Mouse (Mus musculus) urinary bladder, postnatal 36 days (tissue): ENCODE data around the gene Asb16.
A peak's percentile ranks its signal among the peaks of the same experiment; 100 is the strongest.
"Not testable (repeated sequence)": the region's sequence is repeated elsewhere in the genome, so short reads cannot be mapped to it uniquely, and the experiment has no call there.

Source experiments
- DNase-seq, 2 experiments: peaks; one replicate each; pipeline ENCODE4 v3.0.0; 2022; ENCODE audit warnings: low spot score in 2 of 2, mixed read lengths in 1 of 2

Asb16 gene

DNA sequence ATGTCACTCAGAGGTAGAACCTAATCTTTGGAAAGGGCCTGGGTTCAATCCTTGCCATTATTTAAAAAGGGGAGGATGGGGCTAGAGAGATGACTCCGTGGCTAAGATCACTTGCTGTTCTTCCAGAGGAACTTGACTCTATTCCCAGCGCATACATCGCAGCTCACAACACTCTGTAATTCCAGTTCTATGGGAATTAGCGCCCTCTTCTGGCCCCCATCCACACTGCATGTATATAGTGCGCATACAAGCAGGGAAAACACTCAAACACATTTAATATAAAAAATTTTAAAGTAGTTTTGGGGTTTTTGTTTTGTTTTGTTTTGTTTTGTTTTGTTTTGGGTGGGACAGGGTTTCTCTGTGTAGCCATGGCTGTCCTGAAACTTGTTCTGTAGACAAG is 26.7 kb upstream of the Asb16 start:
- DNase-seq: no peak

DNA sequence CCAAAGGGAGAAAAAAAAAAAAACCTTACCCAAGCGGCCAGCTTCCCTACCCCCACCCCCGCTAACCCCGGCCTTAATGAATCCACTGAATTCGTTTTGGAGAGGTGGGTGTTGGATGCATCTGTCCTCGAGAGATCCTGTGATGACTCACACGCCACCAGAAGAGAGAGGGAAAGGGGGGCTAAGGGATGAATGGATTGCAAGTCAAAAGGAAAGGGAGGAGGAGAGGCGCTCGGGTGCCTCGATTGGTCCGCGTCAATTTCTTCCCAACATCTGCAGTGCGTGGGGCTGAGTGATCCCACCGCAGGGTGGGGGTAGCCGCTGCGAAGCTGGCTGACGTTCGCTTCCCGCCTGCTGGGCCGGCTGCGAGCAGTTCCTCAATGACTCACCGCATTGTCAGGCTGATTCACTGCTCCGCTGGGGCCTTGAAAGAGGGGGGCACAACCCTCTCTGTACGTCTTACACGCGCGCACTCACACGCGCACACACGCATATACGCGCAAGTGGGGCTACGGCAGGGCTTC is 23.6 kb upstream of the Asb16 start:
- peak; percentile 59 to 66 for DNase-seq

DNA sequence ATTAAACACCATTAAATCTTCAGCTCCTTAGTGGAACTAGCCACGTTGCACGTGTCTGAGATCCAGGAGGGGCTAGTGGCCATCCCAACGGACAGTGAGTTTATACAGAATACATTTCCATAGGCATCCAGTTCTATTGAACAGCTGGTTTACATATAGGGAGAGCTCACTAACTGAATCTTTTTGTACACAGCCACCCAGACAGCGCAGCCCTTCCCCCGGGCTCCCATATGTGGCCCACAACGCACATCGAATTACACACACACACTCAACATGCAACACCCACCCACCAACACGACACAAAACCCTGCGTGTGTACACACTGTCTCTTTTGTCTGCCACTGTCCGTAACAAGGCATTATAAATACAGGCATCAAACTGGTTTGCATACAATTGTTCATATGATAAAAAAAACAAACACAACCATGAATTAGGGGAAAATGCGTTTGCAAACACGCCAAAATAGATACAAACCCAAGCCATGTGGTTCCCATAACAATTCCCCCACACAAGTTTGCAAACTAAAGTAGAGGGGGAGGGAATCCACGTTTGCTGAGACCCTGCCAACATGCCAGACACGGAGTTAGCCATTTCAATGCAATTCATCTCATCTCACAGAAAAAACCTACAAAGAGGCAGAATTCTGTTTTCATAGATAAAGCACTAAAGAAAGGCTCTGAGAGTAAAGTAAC is 22.8 kb upstream of the Asb16 start:
- no peak for DNase-seq

DNA sequence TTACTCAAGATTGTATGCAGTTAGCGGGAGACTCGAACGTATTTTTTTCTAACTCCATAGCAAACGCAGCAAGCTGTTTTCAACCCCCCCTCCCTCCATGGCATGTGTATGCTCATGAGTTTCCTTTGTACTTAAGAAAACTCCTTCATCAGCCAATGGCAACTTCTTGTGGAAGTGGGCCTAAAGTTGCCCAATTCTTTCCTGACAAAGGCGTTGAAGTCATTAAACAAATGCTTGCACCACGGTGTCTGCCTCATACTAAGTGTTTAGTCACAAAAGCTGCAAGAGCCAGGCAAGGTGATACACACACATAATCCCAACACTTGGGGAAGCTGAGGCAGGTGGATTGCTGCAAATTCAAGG is 22.3 kb upstream of the Asb16 start:
- no peak for DNase-seq

DNA sequence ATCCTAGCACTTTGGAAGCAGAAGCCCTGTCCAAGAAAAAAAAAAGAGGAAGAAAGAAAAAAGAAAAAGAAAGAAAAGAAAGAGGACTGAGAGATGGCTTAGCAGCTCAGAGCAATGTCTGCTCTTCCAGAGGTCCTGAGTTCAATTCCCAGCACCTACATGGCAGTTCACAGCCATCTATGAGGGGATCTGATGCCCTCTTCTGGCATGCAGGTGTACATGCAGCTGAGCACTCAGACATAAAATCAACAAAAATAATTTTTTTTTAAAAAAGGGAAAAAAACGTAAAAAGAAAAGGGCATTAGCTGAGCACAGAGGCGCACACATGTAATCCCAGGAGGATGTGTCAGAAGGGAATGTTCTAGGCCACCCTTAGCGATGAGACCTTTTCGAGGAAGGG is 21.7 kb upstream of the Asb16 start:
- no peak for DNase-seq

DNA sequence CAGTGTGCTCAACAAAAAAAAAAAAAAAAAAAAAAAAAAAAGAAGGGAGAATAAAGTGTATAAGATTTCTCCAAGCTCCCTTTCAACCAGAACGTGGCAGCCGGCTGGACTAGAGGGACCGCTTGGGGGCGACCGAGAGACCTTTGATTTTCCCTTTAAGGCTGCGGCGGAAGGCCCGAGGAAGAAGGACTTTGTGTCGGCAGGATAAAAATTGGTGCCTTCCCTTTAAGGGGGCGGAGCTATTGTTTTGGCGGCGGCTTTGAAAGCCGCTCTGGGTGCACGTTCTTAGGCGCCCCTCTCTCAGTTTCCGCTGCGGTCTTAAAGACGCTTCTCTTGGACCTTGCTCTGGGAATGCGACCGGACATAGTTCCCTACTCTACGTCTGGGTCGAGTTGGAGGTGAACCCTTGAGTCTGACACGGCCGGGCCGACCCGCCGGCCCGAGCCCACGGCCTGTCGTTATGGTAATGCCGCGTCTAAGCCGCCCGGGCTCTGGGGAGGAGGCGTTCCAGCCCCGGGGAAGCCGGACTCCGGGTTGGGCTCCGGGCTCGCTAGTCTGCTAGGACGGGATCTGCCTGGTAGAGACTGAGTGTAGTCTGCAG is 19.8 kb upstream of the Asb16 start, which contains the start of gene BC030867:
BC030867 (plus strand) TSS at position 253 of the 601 bp plus-strand sequence.
- DNase-seq: peak; percentile 91 to 92

DNA sequence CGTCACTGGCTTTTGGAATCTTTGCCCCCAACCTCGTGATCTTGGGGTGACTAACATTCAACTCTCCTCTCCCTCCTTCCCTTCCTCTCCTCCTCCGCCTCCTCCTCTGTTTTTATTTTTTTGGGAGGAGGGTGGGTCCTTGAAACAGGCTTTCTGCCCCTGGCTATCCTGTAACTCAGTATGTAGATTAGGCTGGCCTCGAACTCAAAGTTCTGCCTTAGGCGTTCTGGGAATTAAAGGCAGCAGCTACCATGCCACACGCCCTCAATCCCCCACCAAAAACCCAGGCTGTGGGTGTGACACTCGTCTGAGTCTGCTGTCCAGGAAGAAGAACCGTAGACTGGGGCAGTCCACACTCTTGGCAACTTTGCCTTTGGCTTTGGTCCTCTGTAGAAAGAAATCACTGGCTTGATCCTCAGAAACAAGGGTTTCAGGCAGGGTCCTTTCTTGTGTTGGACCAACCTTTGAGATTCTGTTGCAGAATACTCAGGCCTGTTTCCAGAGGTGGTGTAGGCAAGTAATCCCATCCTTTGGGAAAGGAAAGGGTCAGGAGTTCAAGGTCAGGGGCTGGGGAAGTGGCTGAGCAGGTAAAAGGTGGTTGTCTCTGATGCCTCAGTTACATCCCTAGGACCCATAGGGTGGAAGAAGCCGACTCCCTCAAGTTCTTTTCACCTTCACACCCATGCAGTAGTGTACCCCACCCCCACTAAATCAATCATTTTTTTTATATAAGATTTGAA is 19.0 kb upstream of the Asb16 start:
- DNase-seq: no peak

DNA sequence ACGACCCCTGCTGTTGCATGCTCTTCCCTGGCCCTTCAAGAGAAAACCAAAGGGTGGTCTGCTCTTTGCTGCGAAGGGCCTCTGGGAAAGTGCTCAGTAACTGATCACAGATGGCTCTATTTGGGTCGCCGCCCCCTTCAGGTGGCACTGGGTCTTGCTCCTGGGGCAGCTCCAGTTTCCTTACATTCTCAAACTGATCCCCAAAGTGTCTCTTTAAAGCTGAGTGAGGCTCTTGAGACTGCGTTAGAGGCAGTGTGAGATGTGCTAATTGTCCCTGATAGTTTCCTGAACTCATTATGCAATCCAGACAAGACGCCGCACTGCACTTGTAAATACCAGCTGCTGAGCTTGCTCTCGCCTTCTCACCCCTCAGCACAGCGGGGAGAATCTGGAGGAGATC is 11.0 kb upstream of the Asb16 start:
- DNase-seq: no peak

DNA sequence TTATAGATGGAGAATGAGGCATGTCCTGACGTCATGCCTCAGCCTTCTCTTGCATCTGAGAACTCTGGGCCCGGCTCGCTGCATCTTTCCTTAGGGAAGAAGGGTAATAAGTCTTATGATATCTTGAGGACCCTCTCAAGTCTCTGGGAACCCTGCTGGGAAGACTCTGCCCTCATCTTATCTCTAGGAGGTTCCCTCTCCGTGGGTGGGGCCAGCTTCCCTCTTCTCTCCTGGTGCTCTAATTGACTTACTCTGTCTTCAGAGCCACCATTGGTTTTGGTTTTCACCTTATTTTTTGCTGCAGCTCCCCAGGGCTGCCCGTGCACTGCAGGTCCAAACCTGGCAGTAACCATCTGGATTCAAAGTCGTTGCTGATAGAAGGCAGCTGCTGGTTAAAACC is 10.4 kb upstream of the Asb16 start:
- DNase-seq: no peak

DNA sequence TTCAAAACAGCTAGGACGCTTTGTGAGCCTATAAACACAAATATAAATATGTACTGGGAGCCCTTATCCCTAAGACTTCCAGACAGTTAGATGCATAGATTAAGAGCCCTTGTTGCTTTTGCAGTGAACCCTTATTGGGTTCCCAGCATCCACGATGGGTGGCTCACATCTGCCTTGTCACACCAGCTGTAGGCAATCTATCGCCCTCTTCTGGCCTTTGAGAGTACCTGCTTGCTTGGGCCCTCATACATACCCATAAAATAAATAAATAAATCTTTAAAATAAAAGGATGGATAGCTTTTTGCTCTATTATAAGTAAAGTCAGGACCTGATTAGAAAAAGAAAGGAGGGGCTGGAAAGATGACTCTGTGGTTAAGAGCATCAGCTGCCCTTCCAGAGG is 10.0 kb upstream of the Asb16 start:
- no peak for DNase-seq

DNA sequence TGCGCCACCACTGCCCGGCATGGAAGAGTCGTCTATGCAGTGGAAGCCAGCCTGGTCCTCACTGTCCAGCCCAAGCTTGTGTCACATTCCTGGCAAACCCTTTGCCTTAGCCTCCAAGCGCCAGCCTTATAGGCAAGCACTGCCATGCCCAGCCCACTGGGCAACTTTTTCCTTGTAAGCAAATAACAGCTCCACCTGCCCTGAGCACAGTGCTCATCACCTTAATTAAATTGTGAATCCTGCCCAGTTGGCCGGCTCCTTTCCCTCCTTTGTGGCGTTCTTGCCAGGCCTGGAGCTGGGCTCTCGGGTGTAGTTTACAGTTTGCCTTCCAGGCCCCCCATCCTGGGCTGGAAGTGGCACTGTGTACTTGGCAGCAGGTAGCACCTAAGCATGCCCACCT is 5.3 kb upstream of the Asb16 start:
- DNase-seq: no peak

DNA sequence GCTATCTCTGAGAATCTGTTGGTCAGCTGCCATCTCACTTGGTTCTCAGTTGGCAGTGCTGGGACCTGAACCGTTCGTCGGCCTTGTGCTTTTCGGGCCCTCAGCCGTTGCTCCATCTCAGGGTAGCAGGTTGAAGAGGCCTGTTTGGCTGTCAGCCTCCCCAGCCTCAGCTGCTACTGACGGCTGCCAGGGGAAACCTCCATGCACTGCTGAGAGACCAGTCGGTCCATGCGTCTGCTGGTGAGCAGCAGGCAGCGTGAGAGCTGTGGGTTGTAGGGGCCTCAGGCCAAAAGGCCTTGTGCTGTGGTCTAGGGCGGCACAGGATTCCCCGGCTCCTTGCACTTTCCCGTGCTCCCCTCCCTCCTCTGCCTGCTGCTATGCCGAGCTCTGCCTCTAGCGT is 2.7 kb upstream of the Asb16 start:
- no peak for DNase-seq

DNA sequence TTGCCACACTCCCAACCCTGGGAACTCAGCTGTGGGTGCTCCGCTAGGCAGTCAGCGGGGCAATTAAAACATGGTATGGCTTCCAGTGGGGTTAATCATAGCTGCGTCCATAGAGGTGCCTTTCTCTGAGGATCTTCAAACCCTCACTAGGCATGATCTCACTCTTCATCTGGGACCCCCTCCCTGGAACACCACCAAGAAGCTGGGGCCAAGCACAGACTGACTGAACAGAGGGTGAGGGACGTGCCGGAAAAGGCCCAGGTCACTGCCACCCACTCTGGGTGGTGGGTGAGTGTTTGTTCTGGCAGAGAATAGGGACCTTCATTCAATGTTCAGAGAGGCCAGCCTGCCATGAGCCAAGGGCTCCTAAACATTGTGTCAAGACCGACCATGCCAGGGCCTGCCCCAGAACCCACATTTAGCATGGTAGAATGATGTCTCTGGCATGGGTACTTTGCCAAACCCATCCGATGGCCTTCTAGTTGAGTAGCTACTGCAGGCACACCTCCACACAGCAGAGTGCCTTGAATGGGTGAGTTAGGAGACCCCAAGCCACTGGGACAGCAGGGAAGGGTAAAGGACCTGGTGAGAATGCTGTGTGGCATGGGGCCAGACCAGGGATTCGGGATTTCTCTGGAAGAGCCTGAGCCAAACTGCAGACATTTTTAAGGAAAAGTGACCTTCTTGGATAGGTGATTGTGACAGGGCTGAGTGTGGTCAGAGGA is 1.8 kb upstream of the Asb16 start:
- DNase-seq: no peak

DNA sequence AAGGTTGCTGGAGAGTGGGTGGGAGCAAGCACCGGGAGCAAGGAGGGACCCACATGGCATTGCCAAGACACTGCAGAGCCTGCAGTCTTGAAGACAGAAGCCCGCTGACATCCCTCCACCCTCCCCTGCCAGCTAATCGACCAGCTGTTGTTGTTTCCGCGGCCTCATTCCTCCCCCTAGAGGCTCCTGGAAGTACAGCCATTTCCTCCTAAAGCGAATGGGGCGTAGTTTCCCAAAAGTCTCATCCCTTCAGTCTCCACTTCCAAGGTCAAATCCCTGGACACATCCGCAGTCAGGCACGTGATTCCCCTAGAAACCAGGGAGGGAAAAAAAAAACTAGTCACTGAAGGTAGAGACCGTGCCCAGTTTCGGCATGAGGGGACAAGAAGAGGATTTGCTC is 1.1 kb upstream of the Asb16 start:
- DNase-seq: peak; percentile 49 to 74

DNA sequence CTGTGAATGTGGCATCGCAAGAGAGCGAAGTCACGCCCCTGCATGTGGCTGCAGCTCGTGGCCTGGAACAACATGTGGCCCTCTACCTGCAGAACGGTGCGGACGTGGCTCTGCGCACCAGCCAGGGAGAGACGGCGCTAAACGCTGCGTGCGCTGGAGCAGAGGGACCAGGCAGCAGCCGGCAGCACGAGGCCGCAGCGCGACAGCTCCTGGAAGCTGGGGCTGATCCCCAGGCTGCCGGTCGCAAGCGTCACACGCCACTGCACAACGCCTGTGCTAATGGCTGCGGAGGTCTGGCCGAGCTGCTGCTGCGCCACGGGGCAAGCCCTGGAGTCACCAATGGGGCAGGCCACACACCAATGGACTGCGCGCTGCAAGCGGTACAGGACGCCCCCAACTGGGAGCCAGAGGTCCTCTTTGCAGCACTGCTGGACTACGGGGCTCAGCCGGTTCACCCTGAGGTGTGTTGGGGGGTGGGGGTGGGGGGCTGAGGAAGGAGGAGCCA is 7.9 kb downstream of the Asb16 start:
- peak in 1 of 2 experiments; percentile 18 for DNase-seq

DNA sequence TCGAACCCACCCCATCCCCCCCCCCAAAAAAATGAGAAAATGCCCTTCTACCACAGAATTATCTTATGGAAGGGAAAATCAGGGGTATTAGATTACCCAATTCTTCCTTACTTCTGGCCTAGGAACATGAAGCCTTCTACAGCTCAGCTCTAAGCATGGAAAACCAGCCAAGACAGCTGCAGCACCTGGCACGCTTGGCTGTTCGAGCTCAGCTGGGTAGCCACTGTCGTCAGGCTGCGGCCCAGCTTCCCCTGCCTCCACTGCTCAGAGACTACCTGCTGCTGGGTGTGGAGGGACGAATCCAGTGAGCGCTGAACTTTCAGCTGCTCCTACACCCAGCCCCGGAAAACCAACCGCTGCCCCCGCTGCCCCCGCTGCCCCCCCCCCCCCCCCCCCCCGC is 9.2 kb downstream of the Asb16 start:
- no peak for DNase-seq

DNA sequence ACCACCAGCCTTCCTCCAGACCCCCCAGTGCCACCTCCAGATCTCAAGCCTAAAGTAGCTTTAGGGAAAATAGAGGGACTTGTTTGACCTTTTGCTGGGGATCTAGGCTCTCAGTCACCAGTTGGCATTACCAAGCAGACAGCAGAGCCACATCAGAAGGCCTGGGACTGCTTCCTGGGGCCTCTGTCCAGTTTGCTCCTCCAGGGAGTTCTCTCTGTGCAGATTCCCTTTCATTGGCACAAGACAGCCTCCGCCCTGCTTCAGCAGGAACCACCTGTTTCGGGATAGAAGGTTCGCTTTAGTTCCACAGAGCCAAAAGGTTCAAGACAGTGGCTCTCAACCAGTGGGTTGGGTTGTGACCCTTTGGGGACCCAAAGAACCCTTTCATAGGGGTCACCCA is 11.1 kb downstream of the Asb16 start:
- DNase-seq: no peak

DNA sequence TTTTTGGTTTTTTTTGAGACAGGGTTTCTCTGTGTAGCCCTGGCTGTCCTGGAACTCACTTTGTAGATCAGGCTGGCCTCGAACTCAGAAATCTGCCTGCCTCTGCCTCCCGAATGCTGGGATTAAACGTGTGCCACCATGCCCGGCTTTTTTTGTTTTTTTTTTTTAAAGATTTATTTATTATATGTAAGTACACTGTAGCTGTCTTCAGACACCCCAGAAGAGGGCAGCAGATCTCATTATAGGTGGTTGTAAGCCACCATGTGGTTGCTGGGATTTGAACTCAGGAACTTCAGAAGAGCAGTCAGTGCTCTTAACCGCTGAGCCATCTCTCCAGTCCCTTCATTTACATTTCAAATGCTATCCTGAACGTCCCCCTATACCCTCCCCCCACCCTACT is 11.7 kb downstream of the Asb16 start:
- DNase-seq: not testable (repeated sequence)

DNA sequence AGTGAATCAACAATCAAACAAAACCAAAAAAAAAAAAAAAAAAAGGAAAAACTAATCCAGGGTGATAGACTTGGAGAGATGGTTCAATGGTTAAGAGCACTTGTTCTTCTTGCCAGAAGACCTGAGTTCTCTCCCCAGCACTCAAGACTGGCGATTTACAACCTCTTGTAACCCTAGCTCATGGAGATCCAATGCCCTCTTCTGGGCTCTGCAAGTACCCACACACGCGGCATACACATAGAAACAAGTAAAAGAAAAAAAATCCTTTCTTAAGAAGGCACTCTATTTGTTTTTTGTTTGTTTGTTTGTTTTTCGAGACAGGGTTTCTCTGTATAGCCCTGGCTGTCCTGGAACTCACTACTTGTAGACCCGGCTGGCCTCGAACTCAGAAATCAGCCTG is 15.4 kb downstream of the Asb16 start:
- DNase-seq: no peak

DNA sequence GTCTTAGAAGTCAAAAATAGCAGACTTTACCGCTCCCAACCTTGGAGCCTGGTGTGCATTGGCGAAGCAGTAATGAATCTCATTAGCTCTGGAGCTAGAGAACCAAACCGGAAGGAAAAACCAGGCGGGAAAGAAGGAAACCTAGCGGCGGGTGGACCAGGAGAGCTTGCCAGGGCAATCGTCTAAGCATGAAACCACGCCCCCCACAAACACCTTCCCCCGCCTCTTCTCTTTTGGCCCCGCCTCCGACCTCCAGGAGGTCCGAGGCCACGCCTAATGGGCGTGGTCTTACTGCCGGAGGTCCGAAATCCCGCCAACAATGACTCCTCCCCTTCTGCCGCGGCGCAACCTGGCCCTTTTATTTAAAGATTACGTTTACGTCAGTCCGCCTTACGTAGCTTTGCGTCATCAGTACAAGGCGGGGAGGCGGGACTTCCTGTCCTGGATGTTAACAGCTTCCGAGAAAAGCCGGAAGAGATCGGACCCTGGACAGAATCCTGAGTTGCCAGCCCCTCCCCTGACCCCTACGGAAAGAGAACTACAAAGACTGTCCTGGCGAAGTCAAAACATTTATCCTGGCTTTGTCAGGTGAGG is 16.1 kb downstream of the Asb16 start, which contains the start of gene Tmub2:
Tmub2 (plus strand) TSS at position 431 of the 594 bp plus-strand sequence.
- DNase-seq: peak; percentile 94 to 96

DNA sequence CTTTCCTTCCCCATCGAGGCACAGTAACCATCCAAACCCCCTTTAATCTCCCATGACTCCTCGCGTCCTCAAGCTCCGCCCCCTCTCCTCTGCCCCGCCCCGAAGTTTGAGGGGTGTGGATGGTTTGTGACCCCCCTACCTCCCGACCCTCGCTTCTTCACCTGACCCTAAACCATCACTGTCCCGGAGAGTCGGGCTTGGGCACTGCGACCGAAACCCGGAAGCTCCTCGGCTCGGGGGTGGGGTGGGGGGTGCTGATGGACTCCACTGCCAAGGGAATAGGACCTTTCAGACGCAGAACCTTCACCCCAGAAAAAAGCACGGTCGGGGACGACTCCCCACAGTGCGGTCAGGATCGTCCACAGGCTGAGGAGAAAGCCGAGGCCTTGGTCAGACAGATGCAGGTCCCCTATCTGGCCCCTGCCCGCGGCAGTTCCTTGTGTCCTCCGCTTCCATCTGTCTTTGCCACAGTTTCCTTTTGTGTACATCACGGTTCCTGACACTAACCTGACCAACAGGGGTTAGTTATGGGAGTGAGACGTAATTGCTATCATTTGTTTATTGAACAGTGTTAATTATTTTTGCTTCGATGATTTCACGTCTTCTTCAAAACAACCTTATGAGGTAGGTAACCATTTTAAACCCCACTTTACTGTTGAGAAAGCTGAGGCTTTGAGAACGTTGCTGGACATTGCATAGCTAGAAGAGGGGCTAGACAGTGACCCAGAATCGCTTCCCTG is 16.7 kb downstream of the Asb16 start:
- DNase-seq: no peak
